Mouse (Mus musculus) embryonic facial prominence, embryonic 14.5 days (tissue): ENCODE results near the gene Esr1. TPM values are rescaled to one million over a fixed set of nuclear protein-coding genes. Genes with fewer than 3 reads are reported as not detected.

Source experiments
- ATAC-seq: fragments of 200-750 bp; cut with Nextera tagmentation; 2 replicates; pipeline ENCODE4 v1.8.0; 2017; ENCODE audit warnings: low read depth, moderate number of reproducible peaks, moderate TSS enrichment
- DNase-seq: peaks from one replicate; pipeline ENCODE4 v3.0.0-alpha.2; 2015; ENCODE audit warnings: low spot score
- H3K27ac ChIP-seq: fragments of 300-500 bp; sonication (generic); replicated peaks from 2 replicates; pipeline ENCODE4 v1.5.1; 2014; ENCODE audit warnings: low read depth, mild to moderate bottlenecking, low read length, moderate library complexity
- H3K27me3 ChIP-seq: fragments of 300-500 bp; sonication (generic); replicated peaks from 2 replicates; pipeline ENCODE4 v1.6.1; 2014; ENCODE audit warnings: low read length; ENCODE audit not compliant: control insufficient read depth, insufficient read depth
- H3K36me3 ChIP-seq: fragments of 300-500 bp; sonication (generic); 2 replicates; pipeline ENCODE4 v1.6.1; 2014; ENCODE audit warnings: low read length, mixed read lengths; ENCODE audit not compliant: control insufficient read depth, insufficient read depth
- H3K4me1 ChIP-seq: fragments of 300-500 bp; sonication (generic); 2 replicates; pipeline ENCODE4 v1.6.1; 2014; ENCODE audit warnings: antibody characterized with exemption, low read length; ENCODE audit not compliant: control insufficient read depth, insufficient read depth
- H3K4me2 ChIP-seq: fragments of 300-500 bp; sonication (generic); 2 replicates; pipeline ENCODE4 v1.6.1; 2014; ENCODE audit warnings: low read depth, mild to moderate bottlenecking, low read length, moderate library complexity, mixed read lengths
- H3K4me3 ChIP-seq: fragments of 300-500 bp; sonication (generic); 2 replicates; pipeline ENCODE4 v1.5.1; 2014; ENCODE audit warnings: low read depth, mild to moderate bottlenecking, low read length
- H3K9ac ChIP-seq: fragments of 300-500 bp; sonication (generic); 2 replicates; pipeline ENCODE4 v1.6.1; 2014; ENCODE audit warnings: low read depth, mild to moderate bottlenecking, low read length, moderate library complexity, mixed read lengths
- H3K9me3 ChIP-seq: fragments of 300-500 bp; sonication (generic); 2 replicates; pipeline ENCODE4 v1.6.1; 2016; ENCODE audit warnings: low read length; ENCODE audit not compliant: control insufficient read depth
- WGBS: fragments of 180-500 bp; shearing (Covaris S2); extraction: QIAGEN DNeasy Blood & Tissue Kit; methylation state at CpG from one replicate; pipeline ENCODE4 v1.1.7; 2014; 5-methylcytosine and 5-hydroxymethylcytosine counted together
- polyA plus RNA-seq: library from polyadenylated mRNA; unstranded; fragments of >200 nt; fragmentation: Nextera tagmentation; extraction: Ambion mirVana; gene quantifications from 2 replicates; pipeline ENCODE4 v1.2.1, GENCODE M21; 2014

The Esr1 gene
- polyA plus RNA-seq, 1 experiment from 2014 or later = 0.82 TPM

GRCm38 (mm10) chr10:4849881-4850280, 238.5 kb downstream of the Esr1 start:
- Histone ChIP-seq H3K27ac (no peak overlapping the region), H3K4me1 (no peaks in the 10 kb centered on the region), H3K9ac (no peak overlapping the region), H3K27me3 (no peaks in the 10 kb centered on the region), H3K36me3 (no peaks in the 10 kb centered on the region), H3K9me3 (no peaks in the 10 kb centered on the region), H3K4me3 (no peak overlapping the region), H3K4me2 (no peak overlapping the region)
- no peak for DNase-seq
- no peak for ATAC-seq
- WGBS = 83% methylated on average over 3 of the region's 3 CpGs

GRCm38 (mm10) chr10:4875076-4875737, 263.8 kb downstream of the Esr1 start:
- Histone ChIP-seq H3K36me3 (no peaks in the 10 kb centered on the region), H3K4me1 (no peaks in the 10 kb centered on the region), H3K4me3 (no peak overlapping the region), H3K9ac (no peak overlapping the region), H3K4me2 (no peak overlapping the region), H3K9me3 (no peaks in the 10 kb centered on the region), H3K27ac (no peak overlapping the region), H3K27me3 (no peaks in the 10 kb centered on the region)
- 67% methylated on average over 8 of the region's 8 CpGs for WGBS
- DNase-seq (peak; percentile 11), ATAC-seq (peak; percentile 53; the same call in 1 of the 2 replicates)

- H3K4me2 ChIP-seq = no peak overlapping the region
- no peaks in the 10 kb centered on the region for H3K4me1 ChIP-seq
- H3K9me3 ChIP-seq = no peaks in the 10 kb centered on the region
- no peak overlapping the region for H3K4me3 ChIP-seq
- WGBS = 75% methylated on average over 1 of the region's 1 CpGs
- no peak for ATAC-seq
- DNase-seq = no peak
- no peaks in the 10 kb centered on the region for H3K36me3 ChIP-seq
- H3K9ac ChIP-seq = no peak overlapping the region
- no peaks in the 10 kb centered on the region for H3K27me3 ChIP-seq
- no peak overlapping the region for H3K27ac ChIP-seq
Observed at GRCm38 (mm10) chr10:4881391-4881790, 270.0 kb downstream of the Esr1 start.

- no peaks in the 10 kb centered on the region for H3K27me3 ChIP-seq
- H3K36me3 ChIP-seq = no peaks in the 10 kb centered on the region
- no peak overlapping the region for H3K4me2 ChIP-seq
- no peak for DNase-seq
- 88% methylated on average over 3 of the region's 3 CpGs for WGBS
- no peaks in the 10 kb centered on the region for H3K9me3 ChIP-seq
- no peaks in the 10 kb centered on the region for H3K4me1 ChIP-seq
- no peak for ATAC-seq
- no peak overlapping the region for H3K27ac ChIP-seq
- no peak overlapping the region for H3K9ac ChIP-seq
- no peak overlapping the region for H3K4me3 ChIP-seq
Observed at GRCm38 (mm10) chr10:4885506-4885905, 274.1 kb downstream of the Esr1 start.

- ATAC-seq (no peak), DNase-seq (no peak)
- Histone ChIP-seq H3K27ac (no peak overlapping the region), H3K36me3 (no peaks in the 10 kb centered on the region), H3K4me3 (no peak overlapping the region), H3K27me3 (no peaks in the 10 kb centered on the region), H3K9ac (no peak overlapping the region), H3K9me3 (no peaks in the 10 kb centered on the region), H3K4me1 (no peaks in the 10 kb centered on the region), H3K4me2 (no peak overlapping the region)
- WGBS = 86% methylated on average over 8 of the region's 8 CpGs
Observed at GRCm38 (mm10) chr10:4885961-4886360, 274.6 kb downstream of the Esr1 start.

GRCm38 (mm10) chr10:4893475-4893874, 282.1 kb downstream of the Esr1 start:
- Histone ChIP-seq H3K36me3 (no peaks in the 10 kb centered on the region), H3K4me3 (no peak overlapping the region), H3K27me3 (no peaks in the 10 kb centered on the region), H3K4me1 (no peaks in the 10 kb centered on the region), H3K4me2 (no peak overlapping the region), H3K27ac (no peak overlapping the region), H3K9me3 (no peaks in the 10 kb centered on the region), H3K9ac (no peak overlapping the region)
- DNase-seq (no peak), ATAC-seq (no peak)
- WGBS = 53% methylated on average over 1 of the region's 1 CpGs

GRCm38 (mm10) chr10:4897789-4898188, 286.4 kb downstream of the Esr1 start:
- Histone ChIP-seq H3K4me1 (no peaks in the 10 kb centered on the region), H3K9ac (no peak overlapping the region), H3K9me3 (no peaks in the 10 kb centered on the region), H3K27ac (no peak overlapping the region), H3K4me3 (no peak overlapping the region), H3K36me3 (no peaks in the 10 kb centered on the region), H3K4me2 (no peak overlapping the region), H3K27me3 (no peaks in the 10 kb centered on the region)
- DNase-seq (no peak), ATAC-seq (no peak)
- WGBS = 72% methylated on average over 4 of the region's 4 CpGs

- 71% methylated on average over 7 of the region's 7 CpGs for WGBS
Observed at GRCm38 (mm10) chr10:4900324-4900723, 288.9 kb downstream of the Esr1 start.

GRCm38 (mm10) chr10:4909271-4909670, 297.9 kb downstream of the Esr1 start:
- ATAC-seq = no peak
- H3K9ac ChIP-seq = no peak overlapping the region
- H3K9me3 ChIP-seq = no peaks in the 10 kb centered on the region
- no peaks in the 10 kb centered on the region for H3K36me3 ChIP-seq
- no peak overlapping the region for H3K4me2 ChIP-seq
- H3K27me3 ChIP-seq = no peaks in the 10 kb centered on the region
- H3K4me1 ChIP-seq = no peaks in the 10 kb centered on the region
- no peak for DNase-seq
- 79% methylated on average over 2 of the region's 2 CpGs for WGBS
- no peak overlapping the region for H3K4me3 ChIP-seq
- no peak overlapping the region for H3K27ac ChIP-seq

More at GRCm38 (mm10) chr10:4900324-4900723, 288.9 kb downstream of the Esr1 start:
- ATAC-seq = no peak
- no peak overlapping the region for H3K27ac ChIP-seq
- H3K9me3 ChIP-seq = no peaks in the 10 kb centered on the region
- H3K9ac ChIP-seq = no peak overlapping the region
- no peak overlapping the region for H3K4me2 ChIP-seq
- no peaks in the 10 kb centered on the region for H3K27me3 ChIP-seq
- no peak for DNase-seq
- H3K4me1 ChIP-seq = no peaks in the 10 kb centered on the region
- H3K4me3 ChIP-seq = no peak overlapping the region
- H3K36me3 ChIP-seq = no peaks in the 10 kb centered on the region
